Mouse (Mus musculus) CH12.LX (cell line): ENCODE results near the gene Slc9b2. TPM values are rescaled to one million over a fixed set of nuclear protein-coding genes. Genes with fewer than 3 reads are reported as not detected.
A peak's percentile ranks its signal among the peaks of the same experiment; 100 is the strongest.

Experiments
- DNase-seq: peaks from one replicate; pipeline ENCODE4 v3.0.0-alpha.2; 2013; ENCODE audit errors: extremely low read depth
- H3K27ac ChIP-seq: 2 replicates; pipeline ENCODE4 v1.5.1; 2012; ENCODE audit warnings: low read depth, mild to moderate bottlenecking, control low read depth, moderate library complexity; ENCODE audit not compliant: insufficient read depth
- H3K27me3 ChIP-seq: replicated peaks from 2 replicates; pipeline ENCODE3; 2012; ENCODE audit warnings: inconsistent platforms
- H3K36me3 ChIP-seq, 2 experiments: replicated peaks in 1 of 2; 2 replicates each; pipeline versions ENCODE3 to v1.6.1; 2012; ENCODE audit warnings: inconsistent platforms in 1 of 2, low read length in 1 of 2, mild to moderate bottlenecking in 1 of 2, mixed read lengths in 1 of 2, moderate library complexity in 1 of 2; ENCODE audit not compliant: control insufficient read depth in 1 of 2, insufficient read depth in 1 of 2
- H3K4me1 ChIP-seq, 2 experiments: 2 replicates each; pipeline ENCODE4 v1.6.1; 2012; ENCODE audit warnings: inconsistent platforms in 1 of 2, moderate library complexity in 1 of 2; ENCODE audit not compliant: insufficient read depth in 2 of 2, control insufficient read depth in 1 of 2
- H3K4me2 ChIP-seq: 2 replicates; pipeline ENCODE4 v1.6.1; 2012; ENCODE audit warnings: low read depth, mild to moderate bottlenecking, control low read depth; ENCODE audit not compliant: poor library complexity, insufficient read depth, severe bottlenecking
- H3K4me3 ChIP-seq, 3 experiments: fragments of 150-350 bp in 1 of 3; sonication (generic) in 1 of 3; replicated peaks in 1 of 3; 2 replicates each; pipeline versions ENCODE3 to v1.5.1; 2011 to 2012; ENCODE audit warnings: low read depth in 2 of 3, low read length in 2 of 3, mild to moderate bottlenecking in 2 of 3, moderate library complexity in 2 of 3, control low read depth in 1 of 3, improper control_type of control experiment in 1 of 3, inconsistent platforms in 1 of 3, mixed read lengths in 1 of 3; ENCODE audit not compliant: poor library complexity in 1 of 3
- H3K79me2 ChIP-seq: replicated peaks from 2 replicates; pipeline ENCODE4 v1.6.1; 2012; ENCODE audit warnings: mild to moderate bottlenecking, moderate library complexity; ENCODE audit not compliant: control insufficient read depth, poor library complexity, insufficient read depth, severe bottlenecking; ENCODE audit errors: extremely low read depth
- H3K9ac ChIP-seq: 2 replicates; pipeline ENCODE4 v1.6.1; 2012; ENCODE audit warnings: low read depth, mild to moderate bottlenecking, control low read depth, moderate library complexity; ENCODE audit not compliant: insufficient read depth
- H3K9me3 ChIP-seq: replicated peaks from 2 replicates; pipeline ENCODE3; 2012; ENCODE audit warnings: low read length, inconsistent platforms, mixed read lengths
- BHLHE40 ChIP-seq: IDR thresholded peaks from 2 replicates; pipeline ENCODE4 v1.6.1; 2011; ENCODE audit warnings: mild to moderate bottlenecking, low read depth, low read length, improper control_type of control experiment
- CTCF ChIP-seq, 2 experiments: IDR thresholded peaks in 1 of 2; conservative IDR thresholded peaks in 1 of 2; 2 replicates each; pipeline ENCODE4 v1.5.1; 2011 to 2012; ENCODE audit warnings: low read depth in 2 of 2, low read length in 2 of 2, improper control_type of control experiment in 1 of 2, inconsistent platforms in 1 of 2, mild to moderate bottlenecking in 1 of 2, moderate library complexity in 1 of 2
- E2F4 ChIP-seq: IDR thresholded peaks from 2 replicates; pipeline ENCODE4 v1.6.1; 2011; ENCODE audit warnings: low read depth, low read length, improper control_type of control experiment; ENCODE audit not compliant: insufficient replicate concordance
- ELF1 ChIP-seq: IDR thresholded peaks from 2 replicates; pipeline ENCODE4 v1.6.1; 2014; ENCODE audit warnings: low read depth, mild to moderate bottlenecking, inconsistent platforms, low read length, improper control_type of control experiment
- EP300 ChIP-seq: IDR thresholded peaks from 2 replicates; pipeline ENCODE4 v1.6.1; 2011; ENCODE audit warnings: low read length, improper control_type of control experiment
- ETS1 ChIP-seq: conservative IDR thresholded peaks from 2 replicates; pipeline ENCODE4 v1.6.1; 2012; ENCODE audit warnings: low read depth, mild to moderate bottlenecking, inconsistent platforms, low read length, improper control_type of control experiment, moderate library complexity
- HCFC1 ChIP-seq: IDR thresholded peaks from 2 replicates; pipeline ENCODE4 v1.6.1; 2012; ENCODE audit warnings: low read depth, mild to moderate bottlenecking, inconsistent platforms, low read length, improper control_type of control experiment
- JUN ChIP-seq: IDR thresholded peaks from 2 replicates; pipeline ENCODE4 v1.6.1; 2011; ENCODE audit warnings: low read depth, mild to moderate bottlenecking, low read length, improper control_type of control experiment, moderate library complexity; ENCODE audit not compliant: insufficient read depth
- JUND ChIP-seq: conservative IDR thresholded peaks from 2 replicates; pipeline ENCODE4 v1.6.1; 2011; ENCODE audit warnings: low read depth, low read length, improper control_type of control experiment
- KAT2A ChIP-seq: IDR thresholded peaks from 2 replicates; pipeline ENCODE4 v1.6.1; 2012; ENCODE audit warnings: low read length, improper control_type of control experiment, inconsistent platforms; ENCODE audit not compliant: insufficient replicate concordance
- MAFK ChIP-seq: IDR thresholded peaks from 2 replicates; pipeline ENCODE4 v1.6.1; 2011; ENCODE audit warnings: low read length, improper control_type of control experiment; ENCODE audit not compliant: insufficient replicate concordance
- MAX ChIP-seq: IDR thresholded peaks from 2 replicates; pipeline ENCODE4 v1.6.1; 2011; ENCODE audit warnings: low read length, improper control_type of control experiment
- MAZ ChIP-seq: IDR thresholded peaks from 2 replicates; pipeline ENCODE4 v1.6.1; 2012; ENCODE audit warnings: low read depth, mild to moderate bottlenecking, inconsistent platforms, low read length, improper control_type of control experiment, moderate library complexity
- MXI1 ChIP-seq: IDR thresholded peaks from 2 replicates; pipeline ENCODE4 v1.6.1; 2011; ENCODE audit warnings: mild to moderate bottlenecking, low read depth, low read length, improper control_type of control experiment
- MYC ChIP-seq: IDR thresholded peaks from 2 replicates; pipeline ENCODE4 v1.6.1; 2011; ENCODE audit warnings: low read depth, mild to moderate bottlenecking, improper control_type of control experiment, low read length
- NRF1 ChIP-seq: IDR thresholded peaks from 2 replicates; pipeline ENCODE4 v1.6.1; 2014; ENCODE audit warnings: low read depth, mild to moderate bottlenecking, inconsistent platforms, low read length, improper control_type of control experiment, moderate library complexity
- RAD21 ChIP-seq: IDR thresholded peaks from 2 replicates; pipeline ENCODE4 v1.6.1; 2011; ENCODE audit warnings: low read depth, mild to moderate bottlenecking, low read length, improper control_type of control experiment, moderate library complexity
- RCOR1 ChIP-seq: conservative IDR thresholded peaks from 2 replicates; pipeline ENCODE4 v1.6.1; 2012; ENCODE audit warnings: low read depth, mild to moderate bottlenecking, inconsistent platforms, low read length, improper control_type of control experiment
- SMC3 ChIP-seq: IDR thresholded peaks from 2 replicates; pipeline ENCODE4 v1.6.1; 2011; ENCODE audit warnings: low read depth, low read length, improper control_type of control experiment
- TCF12 ChIP-seq: IDR thresholded peaks from 2 replicates; pipeline ENCODE4 v1.6.1; 2014; ENCODE audit warnings: low read depth, mild to moderate bottlenecking, inconsistent platforms, low read length, improper control_type of control experiment
- UBTF ChIP-seq: IDR thresholded peaks from 2 replicates; pipeline ENCODE4 v1.6.1; 2012; ENCODE audit warnings: low read depth, mild to moderate bottlenecking, inconsistent platforms, low read length, improper control_type of control experiment, moderate library complexity
- USF1 ChIP-seq: IDR thresholded peaks from 2 replicates; pipeline ENCODE4 v1.6.1; 2014; ENCODE audit warnings: low read depth, mild to moderate bottlenecking, inconsistent platforms, low read length, improper control_type of control experiment
- USF2 ChIP-seq: conservative IDR thresholded peaks from 2 replicates; pipeline ENCODE4 v1.6.1; 2011; ENCODE audit warnings: low read depth, low read length, improper control_type of control experiment
- ZC3H11A ChIP-seq: IDR thresholded peaks from 2 replicates; pipeline ENCODE4 v1.6.1; 2012; ENCODE audit warnings: low read depth, mild to moderate bottlenecking, inconsistent platforms, low read length, improper control_type of control experiment
- ZKSCAN1 ChIP-seq: IDR thresholded peaks from 2 replicates; pipeline ENCODE4 v1.6.1; 2012; ENCODE audit warnings: low read depth, inconsistent platforms, low read length, improper control_type of control experiment, borderline replicate concordance
- ZNF384 ChIP-seq: IDR thresholded peaks from 2 replicates; pipeline ENCODE4 v1.6.1; 2012; ENCODE audit warnings: low read depth, low read length, improper control_type of control experiment, inconsistent platforms
- dilution Hi-C: fragments of 300-500 bp; cut with MboI; formaldehyde crosslinking; loops from 2 replicates; pipeline ENCODE4 v1.14.3; 2020; ENCODE audit warnings: low sequenced_read_pairs; ENCODE audit not compliant: extremely low pct_unique_long_range_greater_than_20kb, extremely low pct_ligation_motif_present
- in situ Hi-C: fragments of 300-500 bp; cut with MboI; formaldehyde crosslinking; loops from 3 replicates; pipeline ENCODE4 v1.14.3; 2019; ENCODE audit warnings: low sequenced_read_pairs, low pct_ligation_motif_present, low pct_unique_long_range_greater_than_20kb, mixed read lengths
- polyA plus RNA-seq: library from polyadenylated mRNA; unstranded; fragments of >175 nt; gene quantifications from 2 replicates; pipeline ENCODE4 v1.2.1, GENCODE M21; 2012; ENCODE audit warnings: low read depth; ENCODE audit not compliant: insufficient read length
- total RNA-seq, 2 experiments: library from RNA; depleted of rRNA; stranded (reverse); fragments of 300-350 nt in 1 of 2; fragments of >200 nt in 1 of 2; gene quantifications; 2 replicates each; pipeline ENCODE4 v1.2.3; 2012 to 2014

Gene Slc9b2
- total and polyA plus RNA-seq, 3 experiments = 1.4 to 4.2 (median 2.8) TPM

DNA sequence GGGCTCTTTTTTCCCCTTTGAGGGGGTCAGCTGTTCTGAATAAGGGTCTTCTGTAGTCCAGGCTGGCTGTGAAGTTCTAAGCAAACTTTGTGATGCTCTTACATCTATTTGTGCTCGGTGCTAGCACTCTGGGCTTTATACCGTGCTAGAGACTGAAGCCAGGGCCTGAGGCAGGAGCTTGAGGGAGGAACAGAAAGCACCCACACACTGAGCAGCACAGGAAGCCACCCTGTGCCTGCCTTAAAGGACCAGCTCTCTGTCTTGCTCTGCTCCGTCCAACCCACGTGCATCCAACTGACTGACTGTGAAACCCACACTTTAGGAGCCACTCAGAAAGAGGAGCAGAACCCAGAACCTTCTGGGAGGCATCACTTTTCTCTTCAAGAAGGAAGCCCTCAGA, 27.3 kb upstream of the Slc9b2 start:
- DNase-seq = no peak
- peaks cover 0 to 3% of the 10 kb centered on the region in 2 experiments for H3K36me3 ChIP-seq
- in situ Hi-C loops = loop anchor here (5.0 kb wide), 1 partner anchor 302 kb away; no protein-coding TSS in a partner anchor

DNA sequence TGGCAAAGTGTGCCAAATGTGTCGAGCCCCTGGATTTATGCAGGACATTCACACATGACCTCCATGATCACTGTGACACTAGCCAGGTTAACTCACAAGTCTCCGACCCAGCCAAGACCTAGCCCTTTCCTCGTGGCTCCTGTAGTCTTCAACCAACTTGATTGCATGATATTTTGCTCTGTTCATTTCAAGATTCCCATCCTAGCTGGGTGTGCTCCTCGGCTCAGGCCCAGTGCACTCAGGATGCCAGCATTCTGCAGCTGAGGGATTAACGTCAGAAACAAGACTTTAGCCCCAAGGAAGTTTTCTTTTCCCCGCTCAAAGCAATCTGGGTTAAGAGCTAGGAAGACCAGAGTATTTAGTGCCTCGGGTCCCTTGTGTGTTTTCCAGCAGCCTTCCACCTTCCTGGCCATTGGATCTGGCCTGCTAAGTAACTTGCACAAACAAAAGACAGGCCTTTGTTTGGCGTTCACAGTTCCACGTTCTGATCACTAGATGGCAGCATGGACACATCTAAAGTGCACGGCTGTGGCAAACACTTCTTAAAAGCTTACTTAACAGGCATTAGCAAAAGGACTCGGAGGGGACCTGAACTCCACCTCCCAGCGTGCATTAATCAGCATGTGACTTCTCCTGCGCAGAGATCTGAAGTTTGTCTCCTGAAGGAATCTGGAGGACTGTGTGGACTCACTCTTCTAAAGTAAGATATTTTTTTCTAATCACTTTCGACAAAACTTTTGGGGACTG, 26.7 kb upstream of the Slc9b2 start, which contains the start of gene Bdh2:
Gene Bdh2 (plus strand): TSS at position 553 of the 747 bp plus-strand sequence.
- TF ChIP-seq SMC3 (peak; percentile 87), HCFC1 (no peak), RAD21 (peak; percentile 96), JUN (no peak), MAZ (no peak), MAX (0 out of 2 replicates have a peak, but pooled peaks have one; percentile 52), USF1 (no peak), USF2 (no peak), BHLHE40 (peak; percentile 59; the same call in 1 of the 2 replicates), ELF1 (no peak), JUND (no peak), MYC (peak; percentile 76; the same call in 1 of the 2 replicates), KAT2A (no peak), NRF1 (0 out of 2 replicates have a peak, but pooled peaks have one; percentile 31), ZNF384 (no peak), ZKSCAN1 (no peak), CTCF (conservative IDR thresholded peaks at IDR 0.05 in 1 of 2, IDR thresholded peaks at IDR 0.05 in 1 of 2; ENCODE audit: low read depth in 2 of 2, low read length in 2 of 2) (peak; percentile 97 to 98), EP300 (no peak), TCF12 (no peak), UBTF (no peak), E2F4 (no peak), RCOR1 (no peak), ZC3H11A (peak; percentile 35; the same call in 1 of the 2 replicates)
- TF ChIP-seq, all 38 proteins: peak for 8

More for the DNA sequence above, 27.3 kb upstream of the Slc9b2 start:
- H3K4me2 ChIP-seq = no peak overlapping the region
- H3K79me2 ChIP-seq = no peaks in the 10 kb centered on the region
- TF ChIP-seq ETS1 (no peak), CTCF (conservative IDR thresholded peaks at IDR 0.05 in 1 of 2, IDR thresholded peaks at IDR 0.05 in 1 of 2; ENCODE audit: low read depth in 2 of 2, low read length in 2 of 2) (no peak), TCF12 (no peak), MAFK (no peak), MXI1 (no peak)
- no peak overlapping the region for H3K4me3 ChIP-seq
- dilution Hi-C loops = no loop called here
- peaks cover 5% of the 10 kb centered on the region for H3K9me3 ChIP-seq
- H3K9ac ChIP-seq = no peak overlapping the region
- H3K4me1 ChIP-seq = peaks cover 0 to 12% of the 10 kb centered on the region in 2 experiments; a peak in 1 of 4 replicates
- no peaks in the 10 kb centered on the region for H3K27me3 ChIP-seq
- H3K27ac ChIP-seq = no peak overlapping the region

More for the DNA sequence above, 26.7 kb upstream of the Slc9b2 start, which contains the start of gene Bdh2:
- dilution Hi-C loops (no loop called here), in situ Hi-C loops (loop anchor here (5.0 kb wide), 1 partner anchor 301 kb away; no protein-coding TSS in a partner anchor)
- Histone ChIP-seq H3K4me3 (no peak within 1 kb of the TSS), H3K27me3 (no peaks in the 10 kb centered on the region), H3K79me2 (no peaks in the 10 kb centered on the region), H3K9me3 (peaks cover 5% of the 10 kb centered on the region), H3K27ac (no peak within 1 kb of the TSS), H3K36me3 (no peaks in the 10 kb centered on the region), H3K4me2 (peak within 1 kb of the TSS; percentile 73), H3K4me1 (peaks cover 0 to 12% of the 10 kb centered on the region in 2 experiments; a peak in 1 of 4 replicates), H3K9ac (peak within 1 kb of the TSS; percentile 29; the same call in 1 of the 2 replicates)
- DNase-seq = peak; percentile 93
